Mouse (Mus musculus) megakaryocyte, embryonic 14.5 days (primary cell): ENCODE data around the gene Ltk.

ENCODE experiments used
- FLI1 ChIP-seq: IDR thresholded peaks from 2 replicates; pipeline ENCODE4 v1.6.1; 2012; ENCODE audit warnings: low read length, inconsistent platforms, mixed read lengths
- GATA1 ChIP-seq: IDR thresholded peaks from 3 replicates; pipeline ENCODE4 v1.6.1; 2012; ENCODE audit warnings: mixed read lengths, low read length, inconsistent platforms, borderline replicate concordance

DNA sequence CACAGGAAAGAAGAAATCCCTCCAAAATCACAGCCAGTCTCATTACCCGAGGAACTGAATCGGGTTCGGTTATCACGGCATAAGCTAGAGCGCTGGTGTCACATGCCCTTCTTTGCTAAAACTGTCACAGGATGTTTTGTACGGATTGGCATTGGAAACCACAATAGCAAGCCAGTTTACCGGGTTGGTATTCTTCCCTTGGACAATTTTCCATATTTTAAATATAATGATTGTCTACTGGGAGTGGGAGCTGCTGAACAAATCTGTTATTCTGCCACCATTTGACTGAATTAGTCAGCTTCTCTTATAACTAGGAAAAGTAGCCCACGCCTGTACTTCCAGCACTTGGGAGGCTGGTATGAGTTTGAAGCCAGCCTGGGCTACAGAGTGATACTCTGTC, 39.2 kb downstream of the Ltk start:
- TF ChIP-seq FLI1 (no peak), GATA1 (no peak)
